Mouse (Mus musculus) lung, postnatal 4 days (tissue): Measurements from ENCODE around the gene Robo3.

Experiments
- DNase-seq, 2 experiments: peaks; one replicate each; pipeline ENCODE4 v3.0.0; 2021

Robo3 gene

DNA sequence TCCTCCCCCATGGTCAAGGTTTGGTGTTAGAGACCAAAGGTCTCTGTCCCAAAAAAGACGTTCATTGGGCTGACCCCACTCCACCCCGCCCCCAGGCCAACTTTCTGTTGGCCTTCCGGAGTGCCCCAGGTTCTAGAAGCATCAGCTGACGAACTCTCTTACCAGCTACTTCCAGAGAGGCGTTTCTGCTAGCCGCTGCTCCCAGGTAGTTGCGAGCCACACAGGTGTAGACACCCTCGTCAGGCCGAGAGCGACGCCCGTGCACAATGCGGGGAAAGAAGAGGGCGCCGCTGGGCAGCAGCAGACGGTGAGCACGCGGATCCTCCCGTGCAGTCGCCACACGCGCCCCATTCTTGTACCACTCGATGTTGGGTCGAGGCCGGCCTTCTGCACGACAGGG, 3.7 kb downstream of the Robo3 start:
- DNase-seq, result no peak

- peak; percentile 31 to 49 for DNase-seq
These were observed 11.8 kb downstream of the Robo3 start for GRCm38 (mm10) chr9:37421239-37421638.

DNA sequence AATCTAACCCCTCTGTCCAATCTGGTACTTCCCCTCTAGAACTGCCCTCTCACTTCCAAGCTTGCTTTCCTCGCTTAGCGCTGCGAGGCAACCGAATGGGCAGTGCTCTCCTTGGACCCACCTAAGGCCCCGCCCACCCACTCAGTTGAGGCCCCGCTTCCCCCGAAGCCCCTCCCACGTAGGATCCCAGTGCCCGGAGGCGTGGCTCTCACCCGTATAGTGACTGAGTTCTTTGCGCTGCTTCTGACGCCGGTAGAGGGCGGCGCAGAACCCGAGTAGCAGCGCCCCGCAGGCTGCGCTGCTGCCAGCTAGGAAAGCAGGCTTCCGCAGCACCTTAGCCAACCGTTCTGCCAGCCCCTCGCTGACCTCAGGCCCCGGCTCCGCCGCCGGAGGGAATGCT, 12.4 kb downstream of the Robo3 start:
- DNase-seq, result peak; percentile 91

- no peak for DNase-seq
These were observed 14.3 kb downstream of the Robo3 start for GRCm38 (mm10) chr9:37418791-37419190.

DNA sequence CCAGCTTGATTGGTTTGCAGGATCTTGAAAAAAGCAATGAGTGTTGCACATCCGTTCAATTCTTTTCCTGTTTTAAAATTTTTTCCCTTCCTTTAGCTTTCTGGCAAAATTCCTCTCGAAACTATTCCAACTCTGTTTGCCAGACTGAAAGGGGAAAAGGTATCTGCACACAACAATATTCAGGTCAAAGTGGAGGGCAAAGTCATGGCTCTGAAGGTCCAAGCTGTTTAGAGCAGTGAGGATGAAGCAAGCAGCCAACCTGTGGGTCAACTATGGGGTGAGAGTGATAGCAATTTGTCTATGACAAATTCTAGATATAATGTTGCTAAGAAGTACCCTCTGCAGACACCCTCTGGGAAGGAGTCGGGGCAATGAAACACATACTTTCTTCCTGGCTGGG, 18.4 kb downstream of the Robo3 start:
- DNase-seq, result no peak

DNA sequence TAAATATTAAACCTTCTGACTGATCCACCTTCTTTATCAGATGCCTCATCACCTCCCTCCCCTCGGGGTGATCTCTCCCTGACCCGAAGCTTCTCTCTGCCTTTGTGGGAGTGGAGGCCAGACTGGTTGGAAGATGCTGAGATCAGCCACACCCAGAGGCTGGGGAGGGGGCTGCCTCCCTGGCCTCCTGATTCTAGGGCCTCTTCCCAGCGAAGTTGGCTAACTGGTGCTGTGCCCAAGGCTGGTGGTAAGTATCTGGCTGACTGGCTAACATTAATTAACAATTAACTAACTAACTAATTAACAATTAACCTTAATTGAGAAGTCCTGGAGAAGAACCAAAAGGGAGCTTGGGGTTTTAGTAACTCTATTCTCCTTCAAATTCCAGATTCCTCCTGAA, 20.1 kb downstream of the Robo3 start:
- no peak for DNase-seq

- no peak for DNase-seq
These were observed 23.2 kb downstream of the Robo3 start for GRCm38 (mm10) chr9:37409698-37410445.

GRCm38 (mm10) chr9:37407850-37408502, 25.1 kb downstream of the Robo3 start:
- no peak for DNase-seq

DNA sequence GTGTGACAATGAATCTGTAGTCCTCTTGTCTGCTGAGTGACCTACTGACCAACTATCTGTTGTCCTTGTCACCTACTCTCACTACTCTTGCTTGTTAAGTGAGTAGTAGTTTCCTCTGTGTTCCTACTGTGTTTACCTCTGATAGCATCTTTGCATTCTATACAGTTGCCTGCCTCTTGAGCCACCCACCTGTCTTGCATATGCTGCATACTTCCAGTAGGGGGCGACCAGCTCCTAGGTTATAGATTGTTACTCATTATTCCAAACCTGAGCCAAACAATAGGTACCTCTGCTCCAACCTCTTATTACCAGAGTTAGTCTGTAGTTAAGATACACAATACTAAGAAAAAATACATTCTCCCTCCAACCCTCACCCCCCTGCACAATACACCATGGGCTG, 26.7 kb downstream of the Robo3 start:
- DNase-seq, result peak in 1 of 2 experiments; percentile 40

GRCm38 (mm10) chr9:37403011-37403410, 30.0 kb downstream of the Robo3 start:
- no peak for DNase-seq

DNA sequence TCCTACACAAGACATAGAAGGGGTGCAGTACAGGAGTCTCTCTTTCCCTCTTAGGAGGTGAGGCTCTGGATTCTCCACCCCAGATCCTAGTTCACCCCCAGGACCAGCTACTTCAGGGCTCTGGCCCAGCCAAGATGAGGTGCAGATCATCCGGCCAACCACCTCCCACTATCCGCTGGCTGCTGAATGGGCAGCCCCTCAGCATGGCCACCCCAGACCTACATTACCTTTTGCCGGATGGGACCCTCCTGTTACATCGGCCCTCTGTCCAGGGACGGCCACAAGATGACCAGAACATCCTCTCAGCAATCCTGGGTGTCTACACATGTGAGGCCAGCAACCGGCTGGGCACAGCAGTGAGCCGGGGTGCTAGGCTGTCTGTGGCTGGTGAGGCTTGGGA, 30.5 kb downstream of the Robo3 start:
- no peak for DNase-seq

DNA sequence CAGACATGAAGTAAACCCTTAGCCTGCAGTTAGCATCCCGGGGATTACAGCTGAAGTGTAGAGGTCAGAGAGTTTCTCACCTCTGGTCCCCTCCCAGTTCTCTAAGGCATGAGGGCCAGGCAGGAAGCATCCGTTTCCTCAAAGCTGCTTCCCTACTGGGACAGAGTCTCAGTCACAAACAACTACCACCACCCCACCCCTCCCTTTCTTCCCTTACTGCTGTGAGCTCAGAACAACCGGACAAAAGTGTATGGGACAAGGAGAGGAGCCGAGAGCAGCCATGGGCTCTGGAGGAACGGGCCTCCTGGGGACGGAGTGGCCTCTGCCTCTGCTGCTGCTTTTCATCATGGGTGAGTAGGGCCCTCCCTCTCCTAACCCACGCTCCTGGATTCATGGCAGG, 31.2 kb downstream of the Robo3 start, which contains the start of gene Robo4:
Gene Robo4 (plus strand): TSS at position 96 of the 400 bp plus-strand sequence.
- peak; percentile 55 to 64 for DNase-seq

- peak; percentile 52 to 80 for DNase-seq
These were observed 32.5 kb downstream of the Robo3 start for GRCm38 (mm10) chr9:37400585-37400984.

DNA sequence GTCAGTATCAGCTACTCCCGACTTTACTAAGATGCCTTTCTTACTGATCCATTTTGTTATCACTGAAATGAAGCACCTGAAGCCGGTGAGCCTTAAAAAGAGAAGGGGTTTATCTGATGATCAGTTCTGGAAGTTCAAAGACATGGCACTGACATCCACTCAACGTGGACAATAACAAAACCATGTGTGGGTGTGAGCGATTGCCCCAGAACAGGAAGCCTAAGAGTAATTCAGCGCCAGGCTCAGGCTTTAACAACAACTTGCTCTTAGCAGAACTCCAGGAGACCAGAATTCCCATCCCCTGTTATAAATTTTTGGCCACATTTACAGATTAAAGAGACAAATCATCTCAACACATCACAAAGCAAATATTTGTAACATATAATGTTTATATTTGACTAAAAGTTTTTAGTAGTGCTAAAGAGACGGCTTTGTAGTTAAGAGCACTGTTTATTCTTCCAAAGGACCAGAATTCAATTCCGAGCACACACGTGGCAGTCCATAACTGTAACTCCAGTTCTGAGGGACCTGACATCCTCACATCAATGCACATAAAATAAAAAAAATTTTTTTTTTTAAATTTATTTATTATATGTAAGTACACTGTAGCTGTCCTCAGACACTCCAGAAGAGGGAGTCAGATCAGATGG, 39.4 kb downstream of the Robo3 start:
- DNase-seq, result no peak

DNA sequence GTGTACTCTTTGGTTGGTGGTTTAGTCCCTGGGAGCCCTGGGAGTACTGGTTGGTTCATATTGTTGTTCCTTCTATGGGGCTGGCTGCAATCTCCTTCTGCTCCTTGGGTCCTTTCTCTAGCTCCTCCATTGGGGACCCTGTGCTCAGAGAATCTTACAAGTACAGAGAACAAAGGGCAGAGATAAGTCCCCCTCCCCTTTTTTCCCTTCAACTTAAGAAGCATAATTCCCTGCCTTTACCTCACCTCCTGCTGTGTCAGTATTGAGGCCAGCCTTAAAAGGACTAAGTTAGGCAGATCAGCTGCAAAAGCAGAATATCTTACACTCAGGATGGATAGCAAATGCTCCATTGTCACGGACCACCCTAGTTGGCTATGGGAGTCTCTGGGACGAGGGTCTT, 41.0 kb downstream of the Robo3 start:
- no peak for DNase-seq

- no peak for DNase-seq
These were observed 42.2 kb downstream of the Robo3 start for GRCm38 (mm10) chr9:37390891-37391290.

- peak; percentile 64 to 73 for DNase-seq
These were observed 48.5 kb downstream of the Robo3 start for GRCm38 (mm10) chr9:37384284-37385182.

DNA sequence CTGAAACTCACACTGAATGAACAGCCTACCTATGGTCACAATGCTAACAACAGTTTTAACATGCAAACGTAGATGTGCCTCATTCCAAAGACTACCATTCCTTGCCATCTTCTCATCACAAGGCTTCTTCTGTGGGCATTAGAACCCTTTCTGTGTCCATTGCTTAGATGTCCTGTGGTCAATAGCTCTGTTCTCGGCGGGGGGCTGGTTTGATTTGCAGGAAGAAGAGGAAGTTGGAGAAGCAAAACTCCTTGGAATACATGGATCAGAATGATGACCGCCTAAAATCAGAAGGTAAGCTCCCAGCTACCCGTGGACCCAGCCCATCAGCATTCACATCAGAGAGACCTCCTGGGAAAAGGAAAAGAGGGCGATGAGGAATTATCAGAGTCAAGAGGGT, 49.9 kb downstream of the Robo3 start:
- DNase-seq, result no peak

DNA sequence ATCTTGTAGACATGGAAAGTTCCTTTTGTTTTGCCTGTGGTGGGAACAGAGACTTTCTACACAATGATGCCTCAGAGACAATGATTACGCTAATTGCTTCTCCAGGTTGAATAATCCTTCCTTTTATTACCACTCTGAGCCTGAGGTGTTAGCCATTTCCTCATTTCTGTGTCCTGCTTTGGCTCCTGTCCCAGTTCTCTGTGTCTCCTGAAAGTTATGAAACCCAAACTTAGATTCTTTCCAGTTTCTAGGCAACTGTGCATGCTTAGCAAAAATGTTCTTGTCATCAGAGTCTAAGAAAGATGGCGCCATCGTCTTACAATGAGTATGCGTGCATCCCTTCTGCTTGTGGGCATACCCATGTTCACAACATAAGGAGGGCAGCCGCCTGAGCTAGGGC, 57.3 kb downstream of the Robo3 start:
- no peak for DNase-seq

DNA sequence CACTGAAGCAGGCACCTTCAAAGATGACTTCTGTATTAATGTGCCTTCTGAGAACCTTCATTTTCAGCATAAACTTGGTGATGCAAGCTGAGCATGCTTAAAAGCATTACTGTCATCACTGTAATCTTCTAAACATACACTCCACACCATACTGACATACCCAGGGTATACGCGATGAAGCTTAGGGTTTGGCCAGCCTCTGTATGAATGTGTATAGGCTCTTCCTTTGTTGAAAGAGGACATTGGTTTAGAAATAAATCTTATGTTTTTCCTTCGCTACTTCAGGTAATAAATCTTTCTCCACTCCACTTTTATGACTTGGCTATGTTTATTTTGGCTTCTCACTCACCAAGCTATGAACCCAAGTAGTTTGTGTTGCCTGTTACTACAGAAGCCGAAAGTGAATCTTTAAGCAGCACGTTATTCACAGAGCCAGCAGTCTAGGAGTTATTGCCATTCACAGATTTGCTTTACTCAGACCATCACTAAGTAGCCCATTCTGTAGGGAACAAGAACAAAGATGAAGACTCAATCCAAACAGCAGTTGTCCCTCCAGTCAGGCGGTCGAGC, 61.7 kb downstream of the Robo3 start:
- DNase-seq, result no peak

DNA sequence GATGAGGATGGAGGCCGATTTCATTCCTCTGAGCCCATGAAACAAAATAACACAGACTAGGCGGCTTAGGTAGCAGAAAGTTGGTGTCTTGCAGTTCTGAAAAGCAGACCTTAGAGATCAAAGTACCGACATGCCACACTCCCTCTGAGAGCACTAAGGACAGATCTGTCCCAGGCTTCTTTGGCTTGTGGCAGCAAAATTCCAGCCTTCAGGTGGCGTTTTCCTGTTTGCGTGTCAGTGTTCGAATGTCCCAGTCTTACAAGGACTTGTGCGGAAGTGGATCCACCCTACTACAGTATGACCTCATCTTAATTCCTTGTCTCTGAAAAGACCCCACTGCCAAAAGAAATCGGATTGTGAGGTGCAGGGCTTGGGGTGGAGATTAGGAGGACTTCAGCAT, 64.2 kb downstream of the Robo3 start:
- peak; percentile 68 to 69 for DNase-seq

GRCm38 (mm10) chr9:37368081-37368830, 64.8 kb downstream of the Robo3 start:
- DNase-seq, result no peak
